Mouse (Mus musculus) embryonic stem cell, embryonic (primary cell): ENCODE measurements around the gene Mknk2.

Experiments
- CTCF ChIA-PET, 4 experiments: fragments of 300-600 bp in 2 of 4; fragments of 350-600 bp in 2 of 4; sonication (Branson Sonifier 250); formaldehyde crosslinking; loops; one replicate each; lab custom pipeline; 2022; ENCODE audit warnings: inconsistent platforms in 2 of 4; lab: Charles Lee
- POLR2A ChIA-PET, 4 experiments: fragments of 300-600 bp in 2 of 4; fragments of 350-600 bp in 2 of 4; sonication (Branson Sonifier 250); formaldehyde crosslinking; loops; one replicate each; lab custom pipeline; 2022; ENCODE audit warnings: antibody characterized with exemption in 4 of 4, inconsistent platforms in 1 of 4; lab: Charles Lee

The Mknk2 gene

DNA sequence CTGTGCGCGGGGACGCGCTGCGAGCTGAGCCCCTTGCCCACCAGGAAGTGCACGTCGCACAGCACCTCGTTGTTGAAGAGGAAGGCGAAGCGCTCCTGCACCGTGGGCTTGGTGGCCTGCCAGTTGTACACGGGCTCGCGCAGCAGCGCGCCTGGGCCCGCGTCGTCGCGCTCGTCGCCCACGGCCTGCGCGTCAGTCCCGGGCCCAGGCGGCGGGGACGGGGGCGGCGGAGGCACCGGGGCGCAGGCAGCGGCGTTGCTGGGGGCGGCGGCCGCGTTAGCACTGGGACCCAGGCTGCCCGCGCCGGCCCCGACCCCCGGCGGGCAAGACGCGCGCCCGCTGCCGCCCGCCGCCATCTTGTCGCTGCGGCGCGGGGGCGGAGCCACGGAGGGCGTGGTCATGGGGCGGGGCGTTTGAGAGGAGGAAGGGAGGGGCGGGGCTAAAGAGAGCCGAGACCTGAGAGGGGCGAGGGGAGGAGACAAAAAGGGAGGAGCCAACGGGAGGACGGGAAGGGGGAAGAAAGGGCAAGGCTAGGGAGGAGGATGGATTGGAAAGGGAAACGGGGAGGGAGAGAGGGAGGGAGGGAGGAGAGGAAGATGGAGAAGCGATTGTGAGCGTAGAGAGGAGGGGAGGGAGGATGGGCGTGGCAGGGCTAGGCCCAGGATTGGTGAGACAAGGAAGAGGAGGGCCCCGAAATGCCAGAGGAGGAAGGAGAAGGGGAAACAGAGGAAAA lies 21.6 kb downstream of the Mknk2 start:
- POLR2A ChIA-PET: interaction anchor here in 2 of 4 experiments (0.7 to 33.3 kb wide), 9 partner anchors 15 to 225 kb away, joined by 3 to 944 read pairs (median 5); partner anchors contain the start of genes Mknk2 (in 2 of the 2), Abhd17a (in 1 of the 2) and Csnk1g2 (in 1 of the 2)
- CTCF ChIA-PET: interaction anchor here in 1 of 4 experiments (5.3 kb wide), 1 partner anchor 20 kb away, joined by 74 read pairs; the partner anchor contains the start of gene Mknk2

DNA sequence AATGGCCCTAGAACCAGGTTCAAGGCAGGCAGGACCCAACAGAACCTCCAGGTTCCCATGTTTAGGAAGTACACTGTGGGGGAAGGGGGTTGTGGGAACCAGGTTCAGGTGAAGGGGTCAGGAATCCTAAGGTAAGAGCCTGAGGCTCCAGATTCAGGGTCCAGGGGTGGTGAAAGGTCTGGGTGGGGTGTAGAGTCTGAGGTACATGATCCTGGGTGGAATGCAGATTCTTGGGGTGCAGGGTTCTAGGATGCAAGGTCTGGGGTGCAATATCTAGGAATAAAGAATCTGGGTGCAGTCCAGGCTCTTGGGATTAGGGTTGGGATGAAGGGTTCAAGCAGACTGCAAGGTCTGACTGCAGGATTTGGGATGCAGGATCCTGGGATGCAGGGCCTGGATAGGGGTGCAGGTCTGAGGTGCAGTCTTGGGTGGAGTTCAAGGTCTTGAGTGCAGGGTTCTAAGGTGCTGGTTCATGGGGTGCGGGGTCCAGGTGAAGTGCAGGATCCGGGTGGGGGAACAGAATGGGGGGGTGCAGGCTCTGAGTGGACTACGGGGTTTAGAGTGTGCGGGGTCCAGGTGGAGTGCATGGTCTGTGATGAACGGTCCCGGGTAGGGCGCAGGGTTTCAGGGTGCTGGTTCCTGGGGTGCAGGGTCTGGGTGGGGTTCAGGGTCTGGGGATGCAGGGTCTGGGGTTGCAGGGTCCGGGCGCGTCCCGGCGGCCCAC lies 22.3 kb downstream of the Mknk2 start:
- POLR2A ChIA-PET: interaction anchor here (1.1 to 33.3 kb wide), 8 partner anchors 15 to 65 kb away, joined by 3 to 944 read pairs (median 16); partner anchors contain the start of genes Mknk2 (in 2 of the 4) and Abhd17a (in 1 of the 4)
- CTCF ChIA-PET: no interaction called here

DNA sequence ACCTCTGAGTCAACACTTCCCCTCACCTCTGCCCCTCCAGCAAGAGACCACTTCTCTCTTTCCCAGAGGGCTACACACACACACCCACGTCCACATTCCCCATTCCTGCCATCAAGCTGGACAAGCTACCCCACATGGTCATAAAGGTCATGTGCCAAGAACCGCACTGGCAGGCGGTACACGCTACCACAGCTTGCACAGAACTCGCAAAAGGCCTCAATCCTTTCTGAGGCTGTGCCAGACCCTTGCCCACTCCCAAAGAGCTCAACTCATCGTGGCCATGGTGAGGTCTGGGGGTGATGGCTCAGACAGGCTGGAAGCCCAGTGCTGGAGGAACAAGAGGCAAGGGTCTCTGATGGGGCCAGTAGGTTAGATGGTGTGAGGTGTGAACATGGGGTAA lies 23.0 kb downstream of the Mknk2 start:
- CTCF ChIA-PET: interaction anchor here in 1 of 4 experiments (1.6 kb wide), 1 partner anchor 10 kb away, joined by 9 read pairs; no protein-coding TSS in a partner anchor
- POLR2A ChIA-PET: interaction anchor here (0.6 to 33.3 kb wide), 17 partner anchors 10 to 99 kb away, joined by 3 to 944 read pairs (median 5); partner anchors contain the start of genes Mknk2 (in 2 of the 4), Abhd17a (in 1 of the 4) and Csnk1g2 (in 1 of the 4)

DNA sequence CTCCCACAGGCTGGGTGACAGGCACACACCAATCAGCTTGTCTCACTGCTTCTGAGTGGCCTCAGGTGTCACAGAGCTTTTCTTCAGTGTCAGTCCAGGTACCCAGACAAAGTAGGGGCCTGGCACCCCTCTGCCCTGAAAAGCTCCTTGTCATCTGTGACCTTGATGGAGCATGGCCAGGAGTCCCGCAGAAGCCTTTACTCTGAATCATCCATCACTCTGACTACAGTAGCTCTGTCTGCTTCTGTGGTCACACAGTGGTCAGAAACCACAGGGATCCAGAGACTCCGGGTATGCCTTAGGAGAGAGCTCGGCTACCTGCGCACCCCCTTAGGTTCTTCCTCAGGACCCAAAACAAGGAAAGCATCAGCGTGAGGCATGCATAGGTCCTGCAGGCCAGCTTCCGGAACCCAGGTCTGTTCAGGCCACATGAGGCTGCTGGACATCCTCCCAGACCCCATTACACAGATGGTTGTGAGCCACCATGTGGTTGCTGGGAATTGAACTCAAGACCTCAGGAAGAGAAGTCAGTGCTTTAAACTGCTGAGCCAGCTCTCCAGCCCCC lies 24.7 kb downstream of the Mknk2 start:
- ChIA-PET CTCF (interaction anchor here in 3 of 4 experiments (0.6 to 2.1 kb wide), 11 partner anchors 8 to 147 kb away, joined by 3 to 9 read pairs (median 4); partner anchors contain the start of gene Abhd17a (in 1 of the 3)), POLR2A (interaction anchor here in 3 of 4 experiments (0.9 to 33.3 kb wide), 24 partner anchors 10 to 486 kb away, joined by 3 to 944 read pairs (median 5); partner anchors contain the start of genes Csnk1g2 (in 2 of the 3), Mknk2 (in 2 of the 3) and Abhd17a (in 1 of the 3))

DNA sequence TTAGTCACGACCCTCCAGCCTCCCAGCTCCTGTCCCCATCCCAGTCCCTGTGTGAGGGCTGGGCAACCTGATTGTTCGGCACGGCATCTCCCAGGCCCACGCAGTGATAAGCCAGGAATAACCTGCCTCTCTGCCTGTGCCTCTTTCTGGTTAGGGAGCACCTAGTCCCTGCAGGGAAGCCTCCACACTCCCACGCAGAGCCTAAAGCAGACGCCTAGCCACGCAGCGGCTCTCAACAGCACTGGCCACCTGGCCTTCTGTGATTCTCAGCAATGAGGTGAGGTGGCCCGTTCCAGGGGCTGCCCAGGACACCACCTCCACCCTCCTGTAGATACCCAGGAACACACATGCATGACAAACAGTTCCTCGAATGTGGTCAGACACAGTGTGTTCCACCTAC lies 27.5 kb downstream of the Mknk2 start:
- ChIA-PET CTCF (interaction anchor here in 2 of 4 experiments (0.5 to 2.0 kb wide), 4 partner anchors 10 to 231 kb away, joined by 3 to 5 read pairs (median 4); no protein-coding TSS in a partner anchor), POLR2A (interaction anchor here in 3 of 4 experiments (0.9 to 33.3 kb wide), 10 partner anchors 10 to 133 kb away, joined by 3 to 944 read pairs (median 12); partner anchors contain the start of genes Csnk1g2 (in 2 of the 3), Mknk2 (in 2 of the 3) and Abhd17a (in 1 of the 3))

DNA sequence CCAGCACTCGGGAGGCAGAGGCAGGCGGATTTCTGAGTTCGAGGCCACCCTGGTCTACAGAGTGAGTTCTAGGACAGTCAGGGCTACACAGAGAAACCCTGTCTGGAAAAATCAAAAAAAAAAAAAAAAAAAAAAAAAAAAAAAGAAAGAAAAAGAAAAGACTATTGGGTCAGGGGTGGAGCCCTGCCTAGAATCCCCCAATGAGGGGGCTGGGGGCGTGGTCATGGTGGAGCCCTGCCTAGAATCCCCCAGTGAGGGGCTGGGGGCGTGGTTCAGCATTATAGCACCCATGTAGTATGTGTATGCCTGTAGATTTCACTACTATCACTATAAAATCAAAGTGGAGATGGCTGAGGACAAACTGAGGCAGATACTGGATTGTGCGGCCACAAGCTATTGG lies 28.0 kb downstream of the Mknk2 start:
- CTCF ChIA-PET: interaction anchor here in 2 of 4 experiments (0.5 to 2.0 kb wide), 4 partner anchors 71 to 231 kb away, joined by 3 to 5 read pairs (median 4); no protein-coding TSS in a partner anchor

DNA sequence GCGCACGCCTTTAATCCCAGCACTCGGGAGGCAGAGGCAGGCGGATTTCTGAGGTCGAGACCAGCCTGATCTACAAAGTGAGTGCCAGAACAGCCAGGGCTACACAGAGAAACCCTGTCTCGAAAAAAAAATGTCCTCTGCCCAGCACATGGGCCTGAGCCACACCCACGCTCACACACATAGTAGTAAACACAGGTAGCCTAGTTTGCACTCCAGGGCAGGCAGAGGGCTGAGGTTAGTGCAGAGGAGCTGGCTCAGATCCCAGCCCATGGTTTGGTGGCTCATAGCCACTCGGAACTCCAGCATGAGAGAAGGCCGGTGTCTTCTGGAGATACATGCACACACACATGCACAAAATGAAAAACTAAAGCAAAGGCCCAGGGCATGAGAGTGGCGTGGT lies 31.0 kb downstream of the Mknk2 start:
- CTCF ChIA-PET: interaction anchor here in 2 of 4 experiments (0.6 to 0.7 kb wide), 2 partner anchors 41 to 97 kb away, joined by 3 to 4 read pairs; no protein-coding TSS in a partner anchor
- POLR2A ChIA-PET: interaction anchor here in 3 of 4 experiments (0.7 to 33.3 kb wide), 9 partner anchors 8 to 90 kb away, joined by 3 to 944 read pairs (median 5); partner anchors contain the start of genes Mknk2 (in 2 of the 3) and Csnk1g2 (in 1 of the 3)

More for the DNA sequence above, 28.0 kb downstream of the Mknk2 start:
- POLR2A ChIA-PET: interaction anchor here in 3 of 4 experiments (1.2 to 33.3 kb wide), 10 partner anchors 10 to 60 kb away, joined by 3 to 944 read pairs (median 12); partner anchors contain the start of genes Csnk1g2 (in 2 of the 3), Mknk2 (in 2 of the 3) and Abhd17a (in 1 of the 3)

DNA sequence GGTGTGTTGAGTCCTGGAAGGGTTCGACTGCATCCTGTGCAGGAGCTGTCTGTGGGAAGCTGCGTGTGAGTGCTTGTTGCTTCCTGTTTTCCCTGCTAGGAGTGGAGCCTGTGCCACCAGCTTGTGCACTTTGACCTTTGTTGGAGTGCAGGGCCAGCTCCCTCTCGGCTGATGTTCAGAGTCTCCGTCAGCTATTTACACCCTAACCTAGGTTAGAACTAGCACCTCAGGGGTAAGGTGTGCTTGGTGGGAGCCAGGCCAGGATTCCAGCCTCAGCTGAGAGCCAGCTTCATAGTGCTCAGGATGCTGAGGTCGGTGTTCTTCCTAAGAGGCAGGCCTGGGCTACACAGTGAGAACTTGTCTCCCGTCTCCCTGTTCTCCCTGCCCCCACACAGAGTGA lies 42.6 kb downstream of the Mknk2 start:
- CTCF ChIA-PET: interaction anchor here in 2 of 4 experiments (0.6 to 1.6 kb wide), 3 partner anchors 12 to 57 kb away, joined by 3 to 4 read pairs (median 3); no protein-coding TSS in a partner anchor

DNA sequence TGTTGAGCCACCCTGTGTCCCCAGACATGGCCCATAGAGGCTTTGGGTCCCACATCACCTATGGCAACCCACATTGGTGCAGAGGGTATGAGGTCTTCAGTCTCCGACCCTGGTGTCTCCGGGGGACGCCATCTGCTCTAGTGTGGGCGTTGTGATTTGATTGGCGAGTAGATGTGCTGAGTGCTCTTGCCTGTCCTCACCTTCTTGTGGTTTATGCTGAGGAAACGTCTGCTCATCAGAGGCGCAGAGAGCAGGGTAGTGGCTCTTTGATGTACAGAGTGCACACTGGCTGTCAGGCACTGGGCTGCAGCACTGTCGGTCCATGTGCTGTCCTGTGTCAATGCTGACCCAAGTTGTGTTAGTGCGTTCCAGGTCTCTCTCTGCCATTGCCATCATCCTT lies 49.0 kb downstream of the Mknk2 start:
- CTCF ChIA-PET: no interaction called here
- POLR2A ChIA-PET: interaction anchor here in 2 of 4 experiments (0.8 to 10.3 kb wide), 5 partner anchors 8 to 48 kb away, joined by 3 to 121 read pairs (median 4); no protein-coding TSS in a partner anchor

More for the DNA sequence above, 42.6 kb downstream of the Mknk2 start:
- POLR2A ChIA-PET: interaction anchor here in 2 of 4 experiments (0.8 to 16.1 kb wide), 16 partner anchors 11 to 74 kb away, joined by 3 to 147 read pairs (median 4); partner anchors contain the start of genes Csnk1g2 (in 2 of the 2), Gm49322 (in 1 of the 2), Mknk2 (in 1 of the 2) and Rexo1 (in 1 of the 2)

DNA sequence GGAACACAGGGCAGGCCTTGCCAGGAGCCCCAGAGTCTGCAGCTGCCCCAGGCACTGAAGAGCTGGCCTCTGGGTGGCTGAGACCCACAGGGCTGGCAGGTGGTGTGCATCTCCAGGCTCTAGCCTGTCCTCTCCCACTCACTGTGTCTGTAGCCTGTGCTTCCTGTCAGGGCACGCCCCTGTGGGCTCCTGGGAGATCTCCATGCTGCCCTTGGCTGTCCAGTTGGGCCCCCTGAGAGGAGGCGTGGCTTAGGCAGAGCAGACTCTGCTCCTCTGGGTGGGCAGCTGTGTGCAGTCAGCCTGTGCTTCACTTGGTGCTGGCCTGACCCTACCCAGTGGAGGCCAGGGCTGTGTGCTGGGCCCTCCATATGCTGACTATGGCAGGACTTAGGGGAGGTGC lies 50.2 kb downstream of the Mknk2 start:
- POLR2A ChIA-PET: interaction anchor here in 2 of 4 experiments (0.9 to 10.3 kb wide), 9 partner anchors 9 to 58 kb away, joined by 3 to 121 read pairs (median 4); partner anchors contain the start of gene Abhd17a (in 1 of the 2)
- CTCF ChIA-PET: interaction anchor here in 3 of 4 experiments (0.7 to 1.3 kb wide), 4 partner anchors 10 to 49 kb away, joined by 3 read pairs; no protein-coding TSS in a partner anchor

DNA sequence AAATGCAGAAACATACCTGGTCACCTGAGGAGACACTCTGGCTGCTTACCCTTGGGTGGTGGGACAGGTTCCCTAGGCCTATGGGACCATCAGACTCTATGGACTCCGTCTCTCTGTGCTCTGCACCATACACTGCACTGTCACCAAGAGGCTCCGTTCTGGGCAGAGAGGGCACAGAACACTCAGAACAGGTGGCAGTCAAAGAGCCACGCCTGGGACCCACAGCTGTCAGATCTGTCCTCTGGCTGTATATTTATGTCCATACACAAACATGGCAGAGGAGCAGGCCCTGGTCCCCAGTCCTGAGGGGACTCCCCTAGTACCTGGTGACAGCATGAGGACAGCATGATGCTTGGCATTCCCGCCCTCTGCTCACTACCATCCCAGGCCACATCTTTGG lies 52.1 kb downstream of the Mknk2 start:
- ChIA-PET POLR2A (interaction anchor here in 2 of 4 experiments (0.6 to 10.3 kb wide), 11 partner anchors 11 to 56 kb away, joined by 3 to 232 read pairs (median 4); partner anchors contain the start of genes Mknk2 (in 2 of the 2), Adat3 (in 1 of the 2) and Scamp4 (in 1 of the 2)), CTCF (interaction anchor here in 1 of 4 experiments (1.1 to 1.5 kb wide), 2 partner anchors 13 to 62 kb away, joined by 3 read pairs; no protein-coding TSS in a partner anchor)

DNA sequence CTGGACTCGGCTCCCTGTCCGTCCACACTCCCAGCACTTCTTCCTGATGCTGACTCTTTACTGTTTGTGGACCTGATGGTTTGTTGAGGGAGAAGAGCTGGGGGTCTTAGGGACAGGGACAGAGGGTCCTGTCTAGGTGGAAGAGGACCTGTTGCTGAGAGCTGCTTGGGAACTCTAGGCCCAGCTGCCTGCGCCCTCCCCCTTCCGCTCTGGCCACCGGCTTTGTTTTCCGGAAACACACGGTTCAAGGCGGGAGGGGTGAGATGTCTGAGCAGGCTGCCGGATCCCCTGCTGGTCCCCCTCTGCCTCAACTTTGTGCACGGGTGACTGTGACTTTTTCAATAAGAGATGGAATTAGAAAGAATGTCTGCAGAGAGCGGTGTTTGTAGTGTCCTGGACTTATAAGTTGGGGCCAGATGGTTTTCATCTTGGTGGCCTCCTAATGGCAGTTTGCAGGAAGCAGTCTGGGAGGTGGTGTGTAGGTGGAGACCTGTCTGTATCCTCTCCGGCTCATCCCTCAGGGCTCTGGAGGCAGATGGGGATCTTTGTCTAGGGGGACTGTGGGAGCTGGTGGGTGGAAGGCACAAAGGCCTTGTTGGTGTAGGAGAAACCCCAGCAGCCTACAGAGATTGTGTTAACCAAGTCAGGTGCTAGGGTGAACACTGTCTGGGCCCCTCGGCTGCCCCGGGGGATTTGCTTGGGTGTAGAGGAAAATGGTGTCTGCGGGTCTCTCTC lies 54.3 kb downstream of the Mknk2 start:
- CTCF ChIA-PET: interaction anchor here in 2 of 4 experiments (0.8 to 1.5 kb wide), 4 partner anchors 12 to 45 kb away, joined by 3 to 4 read pairs (median 3); no protein-coding TSS in a partner anchor
- POLR2A ChIA-PET: interaction anchor here (0.6 to 10.3 kb wide), 34 partner anchors 8 to 483 kb away, joined by 3 to 232 read pairs (median 10); partner anchors contain the start of genes Abhd17a (in 2 of the 4), Atp8b3 (in 2 of the 4), Klf16 (in 2 of the 4) and Mknk2 (in 2 of the 4)

DNA sequence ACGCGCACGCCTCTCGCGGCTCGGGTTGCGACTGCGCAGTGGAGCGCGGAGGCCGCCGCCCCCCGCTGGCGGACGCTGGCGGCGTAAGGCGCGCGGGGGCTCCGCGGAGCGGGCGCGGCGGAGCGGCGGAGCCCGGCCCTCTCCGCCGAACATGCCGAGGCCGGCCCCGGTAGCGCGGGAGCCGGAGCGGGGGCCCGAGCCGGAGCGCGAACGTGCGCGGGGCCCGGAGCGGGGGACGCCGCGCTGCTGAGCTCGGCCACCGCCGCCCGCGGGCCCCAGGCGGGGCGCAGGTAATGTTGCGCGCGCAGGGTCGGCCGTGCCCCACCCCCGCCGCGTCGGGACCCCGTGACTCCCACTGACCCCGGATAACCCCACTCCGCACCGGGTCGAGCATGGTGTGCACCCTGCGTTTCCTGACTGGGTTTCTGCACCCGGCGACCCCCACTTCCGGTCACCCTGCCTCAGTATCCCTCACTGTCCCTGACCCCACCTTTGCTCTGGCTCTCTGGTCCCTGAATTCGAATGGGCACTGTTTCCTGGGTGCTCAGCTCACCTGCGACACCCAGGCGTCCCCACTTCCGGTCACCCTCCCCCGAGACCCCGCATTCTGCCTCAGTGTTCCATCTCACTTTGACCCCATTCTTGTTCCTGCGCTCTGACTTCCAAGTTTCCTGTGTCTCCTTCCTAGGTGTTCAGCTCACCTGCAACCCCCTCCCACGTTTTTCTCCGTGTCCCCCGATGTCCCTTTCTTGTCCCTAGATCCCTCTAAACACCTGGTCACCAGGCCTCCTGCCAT lies 55.1 kb downstream of the Mknk2 start, which contains the start of gene Csnk1g2:
TSS of gene Csnk1g2 (plus strand) at position 178 of the 796 bp plus-strand sequence.
- ChIA-PET POLR2A (interaction anchor here (0.5 to 10.3 kb wide), 160 partner anchors 9 to 999 kb away, joined by 3 to 232 read pairs (median 5); partner anchors contain the start of genes Abhd17a (in 3 of the 4), Gadd45b (in 3 of the 4), Klf16 (in 3 of the 4) and Mknk2 (in 3 of the 4)), CTCF (interaction anchor here (0.5 to 4.0 kb wide), 38 partner anchors 9 to 670 kb away, joined by 3 to 38 read pairs (median 4); partner anchors contain the start of genes Atp8b3 (in 2 of the 4), Rexo1 (in 2 of the 4), Abhd17a (in 1 of the 4) and Adat3 (in 1 of the 4))

DNA sequence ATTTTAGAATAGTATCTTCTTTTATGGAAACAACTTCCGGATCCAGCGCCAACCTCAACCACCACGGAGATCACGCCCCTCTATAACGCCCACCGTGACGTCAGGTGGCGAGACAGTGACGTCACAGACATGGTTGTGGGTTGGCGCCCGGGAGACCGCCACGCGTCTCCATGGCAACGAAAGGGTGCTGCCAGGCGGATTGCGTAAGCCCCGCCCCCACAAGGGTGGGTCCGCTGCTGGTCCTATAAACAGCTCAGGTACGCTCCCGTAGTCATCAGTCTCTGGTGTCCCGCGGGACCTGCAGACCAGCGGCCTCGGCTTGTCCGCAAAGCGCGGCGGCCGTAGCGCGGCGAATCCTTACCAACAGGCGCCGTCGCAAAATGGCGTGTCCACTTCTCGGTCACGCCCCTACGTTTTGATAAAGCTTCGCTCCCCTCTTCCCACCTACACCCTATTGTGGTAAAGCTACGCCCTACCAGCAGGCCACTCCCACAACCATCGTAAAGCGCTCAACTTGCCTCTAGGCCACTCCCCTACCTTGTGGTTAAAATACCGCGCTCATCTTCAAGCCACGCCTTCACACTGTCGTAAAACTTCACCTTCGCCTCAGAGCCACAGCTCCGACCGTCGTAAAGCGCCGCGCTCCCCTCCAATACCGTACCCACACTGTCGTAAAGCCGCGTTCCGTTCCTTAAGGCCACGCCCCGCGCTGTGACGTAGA lies 55.8 kb downstream of the Mknk2 start:
- CTCF ChIA-PET: interaction anchor here (0.5 to 4.0 kb wide), 36 partner anchors 8 to 671 kb away, joined by 3 to 38 read pairs (median 4); partner anchors contain the start of genes Atp8b3 (in 2 of the 4), Rexo1 (in 2 of the 4), Abhd17a (in 1 of the 4) and Adat3 (in 1 of the 4)
- POLR2A ChIA-PET: interaction anchor here (0.5 to 10.3 kb wide), 159 partner anchors 8 to 999 kb away, joined by 3 to 232 read pairs (median 5); partner anchors contain the start of genes Abhd17a (in 3 of the 4), Gadd45b (in 3 of the 4), Klf16 (in 3 of the 4) and Mknk2 (in 3 of the 4)
